Mouse (Mus musculus): ENCODE measurements around the gene Apobr. TPM values are rescaled to one million over a fixed set of nuclear protein-coding genes. Genes with fewer than 3 reads are reported as not detected.

Apobr gene
- under 1 TPM; 0.55 to 0.88 TPM for total RNA-seq (2021)
- long read RNA-seq, experiment 1: 0 reads
- long read RNA-seq, experiment 2: 0 reads

DNA sequence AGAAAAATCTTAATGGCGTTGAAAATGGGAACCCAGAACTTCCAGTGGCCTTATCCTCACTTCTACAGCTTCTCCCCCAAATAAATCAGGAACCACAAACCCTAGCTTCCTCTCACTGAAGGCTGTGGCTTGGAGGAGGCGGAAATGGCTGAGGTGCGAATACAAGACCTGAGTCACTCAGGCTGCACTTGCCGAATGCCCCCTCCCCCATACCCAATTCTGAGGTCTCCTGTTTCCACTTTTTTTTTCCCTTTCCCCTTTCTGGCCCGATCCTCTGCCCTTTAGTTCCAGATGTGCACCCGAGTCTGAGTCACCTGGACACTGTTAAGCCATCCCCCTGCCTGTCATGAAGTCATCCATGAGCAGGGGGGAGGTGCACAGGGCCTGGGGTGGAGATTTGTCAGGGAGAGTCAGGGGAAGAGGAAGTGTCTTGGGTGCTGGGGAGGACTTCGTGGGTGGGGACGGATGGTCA is at the start of gene Apobr:
Gene Apobr (plus strand): TSS at position 437 of the 472 bp plus-strand sequence.
- intact Hi-C loops (cut with DNase I; ENCODE audit: low total_unique reads): no loop called here
- no peak for DNase-seq

- DNase-seq: no peak
- intact Hi-C loops (cut with DNase I; ENCODE audit: low total_unique reads): no loop called here
Measured at GRCm38 (mm10) chr7:126535766-126536165, 49.0 kb upstream of the Apobr start.

DNA sequence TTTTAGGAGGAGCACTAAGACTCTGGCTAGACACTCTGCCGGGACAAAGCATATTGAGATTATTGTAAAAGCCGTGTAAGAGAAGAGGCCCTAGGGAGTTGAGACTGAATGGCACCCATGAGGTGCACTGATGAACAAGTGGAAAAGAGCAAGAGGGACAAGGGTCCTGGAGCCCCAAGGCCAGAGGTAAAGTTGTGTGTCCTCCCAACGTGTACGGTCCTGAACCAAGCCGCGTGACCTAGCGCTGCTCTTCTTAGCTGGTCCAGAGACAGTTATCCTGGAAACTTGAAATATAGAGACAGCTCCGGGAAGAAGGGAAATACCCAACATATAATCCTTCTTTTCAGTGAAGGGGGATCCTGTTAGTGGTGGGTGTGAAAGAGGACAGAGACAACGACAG is 48.3 kb upstream of the Apobr start:
- intact Hi-C loops (cut with DNase I; ENCODE audit: low total_unique reads): no loop called here
- DNase-seq: no peak

- DNase-seq: no peak
- intact Hi-C loops (cut with DNase I; ENCODE audit: low total_unique reads): no loop called here
Measured at GRCm38 (mm10) chr7:126537820-126538585, 46.7 kb upstream of the Apobr start.

- intact Hi-C loops (cut with DNase I; ENCODE audit: low total_unique reads): no loop called here
- no peak for DNase-seq
Measured at GRCm38 (mm10) chr7:126541661-126542060, 43.1 kb upstream of the Apobr start.

DNA sequence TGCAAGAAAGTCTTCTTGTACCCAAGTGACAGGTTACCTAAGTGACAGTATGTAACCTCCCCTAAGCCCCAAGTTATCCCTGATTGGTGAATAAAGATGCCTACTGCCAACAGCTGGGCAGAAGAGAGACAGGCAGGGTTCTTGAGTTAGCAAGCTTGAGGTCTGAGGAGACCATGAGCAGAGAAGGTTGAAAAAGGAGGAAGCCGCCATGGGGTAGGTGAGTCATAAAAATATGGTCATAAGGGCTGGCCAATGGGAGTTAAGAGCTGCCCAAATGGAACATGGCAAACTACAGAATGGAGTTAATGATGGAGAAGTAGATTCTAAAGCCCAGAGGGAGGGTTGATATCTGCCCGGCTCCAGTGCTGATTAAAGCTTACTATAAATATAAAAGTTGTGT is 39.1 kb upstream of the Apobr start:
- no peak for DNase-seq
- intact Hi-C loops (cut with DNase I; ENCODE audit: low total_unique reads): no loop called here

DNA sequence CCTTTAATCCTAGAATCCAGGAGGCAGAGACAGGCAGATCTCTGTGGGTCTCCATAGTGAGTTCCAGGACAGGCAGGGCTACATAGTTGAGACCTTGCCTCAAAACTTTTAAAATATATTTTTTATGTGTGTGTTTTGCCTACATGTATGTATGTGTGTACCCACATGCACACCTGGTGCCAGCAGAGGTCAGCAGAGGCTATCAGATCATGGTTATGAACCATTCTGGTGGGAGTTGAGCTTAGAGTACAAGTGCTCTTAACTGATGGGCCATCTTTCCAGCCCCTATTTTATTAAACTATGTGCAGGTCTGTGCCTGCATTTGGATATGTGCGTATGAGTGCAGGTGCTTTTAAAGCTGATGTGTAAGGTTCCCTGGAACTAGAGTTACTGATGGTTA is 29.9 kb upstream of the Apobr start:
- DNase-seq: no peak
- intact Hi-C loops (cut with DNase I; ENCODE audit: low total_unique reads): no loop called here

GRCm38 (mm10) chr7:126556635-126557034 is 28.1 kb upstream of the Apobr start:
- no peak for DNase-seq
- intact Hi-C loops (cut with DNase I; ENCODE audit: low total_unique reads): no loop called here

- no peak for DNase-seq
- intact Hi-C loops (cut with DNase I; ENCODE audit: low total_unique reads): no loop called here
Measured at GRCm38 (mm10) chr7:126565693-126566092, 19.0 kb upstream of the Apobr start.

GRCm38 (mm10) chr7:126566094-126566765 is 18.5 kb upstream of the Apobr start, which contains the start of gene Eif3c:
TSS of gene Eif3c (minus strand) at chr7:126566411.
- intact Hi-C loops (cut with DNase I; ENCODE audit: low total_unique reads): no loop called here
- peak; percentile 78 for DNase-seq

- DNase-seq: peak; percentile 47
Measured at GRCm38 (mm10) chr7:126576946-126577345, 7.8 kb upstream of the Apobr start.

DNA sequence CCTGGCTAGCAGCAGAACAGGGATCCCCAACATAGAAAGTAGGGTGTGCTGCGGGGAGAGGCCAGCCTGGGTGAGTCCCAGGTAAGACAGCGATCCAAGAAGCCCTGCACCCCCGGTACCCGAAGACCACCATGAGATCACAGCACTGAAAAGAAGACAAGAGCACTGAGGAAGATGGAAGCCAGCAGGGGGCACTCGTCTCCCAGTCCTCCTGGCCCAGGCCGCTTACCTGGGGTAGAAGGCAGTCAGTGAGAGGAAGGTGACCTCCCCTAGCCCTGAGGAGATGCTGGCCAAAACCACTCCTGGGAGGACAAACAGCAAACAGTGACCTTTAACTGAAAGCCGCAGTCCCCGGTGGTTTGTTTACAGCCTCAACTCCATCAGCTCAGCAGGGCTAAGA is 5.6 kb upstream of the Apobr start:
- peak; percentile 31 for DNase-seq
- intact Hi-C loops (cut with DNase I; ENCODE audit: low total_unique reads): loop anchor here (2.0 to 5.0 kb wide), 2 partner anchors 58 to 123 kb away; no protein-coding TSS in a partner anchor

More at GRCm38 (mm10) chr7:126576946-126577345, 7.8 kb upstream of the Apobr start:
- intact Hi-C loops (cut with DNase I; ENCODE audit: low total_unique reads): loop anchor here (5.0 kb wide), 1 partner anchor 125 kb away; no protein-coding TSS in a partner anchor

DNA sequence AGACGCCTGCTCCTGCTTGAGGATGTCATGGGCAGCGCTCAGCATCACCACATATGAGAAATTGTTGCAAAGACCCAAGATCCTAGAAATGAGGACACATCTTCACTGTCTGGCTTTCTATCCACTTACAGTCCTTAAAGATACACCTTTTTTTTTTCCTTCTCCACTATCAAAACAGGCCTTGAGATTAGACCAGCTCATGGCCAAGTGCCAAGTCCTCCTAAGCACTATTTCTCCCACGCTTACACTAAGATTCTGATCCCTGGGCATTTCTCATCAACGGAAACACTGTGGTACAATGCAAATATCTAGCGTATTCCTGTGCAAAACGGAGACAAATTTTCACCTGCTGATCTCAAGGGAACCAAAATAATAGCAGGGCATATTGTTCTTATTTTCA is 3.1 kb upstream of the Apobr start:
- no peak for DNase-seq
- intact Hi-C loops (cut with DNase I; ENCODE audit: low total_unique reads): no loop called here

DNA sequence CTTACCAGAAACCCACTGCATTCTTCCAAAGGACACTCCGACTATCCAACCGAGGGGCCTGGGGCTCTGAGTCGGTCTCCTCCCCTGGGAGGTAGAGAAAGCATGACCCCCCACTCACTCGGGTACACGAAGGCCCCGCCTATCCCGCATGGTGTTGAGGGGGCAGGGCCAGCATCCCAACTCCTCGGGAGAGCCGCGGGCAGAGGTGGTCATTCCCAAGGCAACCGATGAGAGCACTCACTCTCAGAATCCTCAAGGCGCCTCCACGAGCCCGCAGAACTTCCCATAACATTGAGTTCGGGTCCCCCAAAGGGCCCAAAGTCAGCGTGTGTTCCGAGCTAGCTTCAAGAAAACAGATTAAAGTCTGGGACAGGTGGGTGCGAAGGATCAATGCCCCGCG is 2.0 kb upstream of the Apobr start:
- intact Hi-C loops (cut with DNase I; ENCODE audit: low total_unique reads): no loop called here
- peak; percentile 22 for DNase-seq

- intact Hi-C loops (cut with DNase I; ENCODE audit: low total_unique reads): no loop called here
- DNase-seq: peak; percentile 87
Measured at GRCm38 (mm10) chr7:126583251-126583709, 1.5 kb upstream of the Apobr start.

DNA sequence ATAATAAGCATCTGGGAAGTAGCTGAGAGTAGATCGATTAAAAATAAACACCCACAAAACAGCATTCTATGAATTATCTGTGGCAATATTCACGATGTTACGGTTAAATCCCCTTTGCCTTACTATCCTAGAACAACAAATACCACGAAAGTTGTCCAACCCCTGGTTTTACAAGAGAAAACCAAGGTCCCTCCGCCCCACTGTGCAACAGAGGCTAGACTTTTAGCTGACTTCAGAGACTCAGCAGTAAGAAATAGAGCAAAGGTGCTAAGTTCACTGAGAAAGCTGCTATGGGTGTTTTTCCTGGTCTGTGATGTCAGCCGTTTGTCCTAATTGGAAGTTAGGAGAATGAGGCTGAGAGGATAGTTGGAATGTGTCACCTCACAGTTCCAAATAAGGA is 981 bp upstream of the Apobr start:
- DNase-seq: no peak
- intact Hi-C loops (cut with DNase I; ENCODE audit: low total_unique reads): no loop called here

DNA sequence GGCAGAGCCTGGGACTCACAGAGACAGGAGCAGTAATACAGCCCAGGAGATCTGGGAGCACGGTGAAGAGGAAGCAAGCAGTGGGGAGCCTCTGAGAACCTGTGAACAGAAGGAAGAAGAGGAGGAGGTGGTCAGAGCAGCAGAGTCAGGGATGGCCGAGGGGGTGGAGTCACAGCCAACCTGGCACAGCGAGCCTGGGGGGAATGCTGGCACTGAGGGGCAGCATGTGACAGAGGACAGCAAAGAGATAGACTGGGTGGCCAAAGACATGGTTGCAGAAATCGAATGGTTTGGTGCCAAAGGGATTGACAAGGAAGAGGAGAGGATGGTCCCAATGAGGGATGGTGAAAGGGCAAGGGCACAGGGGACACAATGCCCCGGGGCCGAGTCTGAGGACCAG is 975 bp downstream of the Apobr start, which contains the start of gene Cln3:
Gene Cln3 (minus strand): TSS at position 101 of the 400 bp plus-strand sequence.
- intact Hi-C loops (cut with DNase I; ENCODE audit: low total_unique reads): no loop called here
- DNase-seq: no peak

GRCm38 (mm10) chr7:126586839-126587238 is 2.1 kb downstream of the Apobr start:
- intact Hi-C loops (cut with DNase I; ENCODE audit: low total_unique reads): no loop called here
- DNase-seq: peak; percentile 41

- peak; percentile 79 for DNase-seq
- intact Hi-C loops (cut with DNase I; ENCODE audit: low total_unique reads): no loop called here
Measured at GRCm38 (mm10) chr7:126587779-126588178, 3.0 kb downstream of the Apobr start.

DNA sequence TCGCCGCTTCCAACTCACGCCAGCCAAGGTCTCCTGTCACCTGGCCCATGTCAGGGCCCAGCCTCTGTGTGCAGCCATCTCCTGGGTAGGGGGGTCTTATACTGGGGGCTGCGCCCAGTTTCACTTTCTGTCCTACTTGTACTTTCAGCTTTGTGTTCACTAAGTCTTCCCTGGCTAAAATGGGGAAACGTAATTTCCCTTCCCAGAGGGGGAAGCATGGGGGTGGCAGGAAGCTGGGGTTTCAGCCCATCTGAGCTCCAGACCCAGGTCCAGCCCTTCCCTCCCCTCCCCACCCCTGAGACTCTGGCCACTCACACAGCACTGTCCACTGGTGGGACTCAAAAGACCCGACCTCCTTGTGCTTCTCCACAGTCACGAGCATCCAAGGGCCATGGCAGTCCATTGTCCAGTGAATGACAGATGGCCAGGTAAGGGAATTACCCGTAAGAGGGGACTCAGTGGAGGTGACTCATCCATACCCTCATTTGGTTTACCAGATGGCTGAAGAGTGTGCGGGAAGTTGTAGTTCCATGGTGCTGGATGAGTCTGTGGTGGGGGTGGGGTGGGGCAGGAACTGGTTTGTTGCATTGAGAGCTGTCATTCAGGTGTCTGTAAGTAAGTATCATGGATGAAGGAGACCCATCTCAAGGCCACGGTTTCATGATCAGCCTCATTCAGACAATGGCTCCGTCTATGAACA is 10.3 kb downstream of the Apobr start, which contains the start of gene Il27:
Gene Il27 (minus strand): TSS at position 80 of the 700 bp plus-strand sequence.
- DNase-seq: no peak
- intact Hi-C loops (cut with DNase I; ENCODE audit: low total_unique reads): no loop called here
